Mouse (Mus musculus) midbrain, embryonic 16.5 days (tissue): ENCODE measurements at regions not wholly inside any gene's neighbourhood (a gene's known extent, or its start where the extent isn't known, plus 50 kb on each side); places are given as distances from the start of the nearest gene placed in this dataset.
A peak's percentile ranks its signal among the peaks of the same experiment; 100 is the strongest.
"Not testable (repeated sequence)": the region's sequence is repeated elsewhere in the genome, so short reads cannot be mapped to it uniquely, and the experiment has no call there.

Experiments used
- ATAC-seq: fragments of 200-750 bp; cut with Nextera tagmentation; 2 replicates; pipeline ENCODE4 v1.8.0; 2017; ENCODE audit warnings: moderate TSS enrichment
- H3K27ac ChIP-seq: fragments of 300-500 bp; sonication (generic); 2 replicates; pipeline ENCODE4 v1.5.1; 2014; ENCODE audit warnings: mild to moderate bottlenecking, low read length, mixed read lengths
- H3K27me3 ChIP-seq: fragments of 300-500 bp; sonication (generic); 2 replicates; pipeline ENCODE4 v1.6.1; 2014; ENCODE audit warnings: low read depth, low read length, mixed read lengths; ENCODE audit not compliant: control insufficient read depth, insufficient read depth
- H3K36me3 ChIP-seq: fragments of 300-500 bp; sonication (generic); 2 replicates; pipeline ENCODE4 v1.6.1; 2014; ENCODE audit warnings: mild to moderate bottlenecking, low read length, moderate library complexity, mixed read lengths; ENCODE audit not compliant: control insufficient read depth, insufficient read depth
- H3K4me1 ChIP-seq: fragments of 300-500 bp; sonication (generic); 2 replicates; pipeline ENCODE4 v1.6.1; 2014; ENCODE audit warnings: mild to moderate bottlenecking, low read length, mixed read lengths; ENCODE audit not compliant: control insufficient read depth, insufficient read depth
- H3K4me2 ChIP-seq: fragments of 300-500 bp; sonication (generic); 2 replicates; pipeline ENCODE4 v1.6.1; 2014; ENCODE audit warnings: mild to moderate bottlenecking, low read length, mixed read lengths
- H3K4me3 ChIP-seq: fragments of 300-500 bp; sonication (generic); 2 replicates; pipeline ENCODE4 v1.5.1; 2014; ENCODE audit warnings: low read depth, mild to moderate bottlenecking, low read length, moderate library complexity, mixed read lengths
- H3K9ac ChIP-seq: fragments of 300-500 bp; sonication (generic); 2 replicates; pipeline ENCODE4 v1.6.1; 2014; ENCODE audit warnings: low read depth, low read length, mixed read lengths
- H3K9me3 ChIP-seq: fragments of 300-500 bp; sonication (generic); replicated peaks from 2 replicates; pipeline ENCODE4 v1.6.1; 2014; ENCODE audit warnings: mild to moderate bottlenecking, low read length, mixed read lengths; ENCODE audit not compliant: control insufficient read depth, poor library complexity, severe bottlenecking
- WGBS: fragments of 180-500 bp; shearing (Covaris S2); extraction: QIAGEN DNeasy Blood & Tissue Kit; methylation state at CpG from one replicate; pipeline ENCODE4 v1.1.7; 2014; 5-methylcytosine and 5-hydroxymethylcytosine counted together

DNA sequence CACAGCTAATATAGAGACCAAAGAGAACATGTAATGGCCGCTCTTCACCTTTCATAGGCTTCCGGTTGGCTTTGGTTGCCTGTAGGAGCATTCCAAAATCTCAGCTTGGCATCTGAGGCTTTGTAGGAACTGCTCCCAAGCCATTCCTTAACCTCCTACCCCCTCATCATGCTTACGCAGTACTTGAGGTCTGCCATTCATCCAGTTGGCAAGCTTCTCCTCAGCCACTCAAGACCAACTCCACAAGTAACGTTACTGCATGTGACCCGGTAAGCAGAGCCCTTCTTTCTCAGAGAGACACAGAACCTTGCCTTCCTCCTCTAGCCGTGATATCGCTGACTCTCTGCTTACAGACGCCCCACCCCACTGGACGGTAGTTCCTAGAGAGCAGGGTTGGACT lies 94.6 kb upstream of the Ttc29 start:
- 87% methylated on average over 9 of the region's 9 CpGs for WGBS
- Histone ChIP-seq H3K4me2 (no peak overlapping the region), H3K27ac (no peak overlapping the region), H3K27me3 (no peaks in the 10 kb centered on the region), H3K9ac (no peak overlapping the region), H3K36me3 (no peaks in the 10 kb centered on the region), H3K9me3 (no peaks in the 10 kb centered on the region), H3K4me1 (peaks cover 8% of the 10 kb centered on the region; the same call in 1 of the 2 replicates), H3K4me3 (no peak overlapping the region)
- no peak for ATAC-seq

DNA sequence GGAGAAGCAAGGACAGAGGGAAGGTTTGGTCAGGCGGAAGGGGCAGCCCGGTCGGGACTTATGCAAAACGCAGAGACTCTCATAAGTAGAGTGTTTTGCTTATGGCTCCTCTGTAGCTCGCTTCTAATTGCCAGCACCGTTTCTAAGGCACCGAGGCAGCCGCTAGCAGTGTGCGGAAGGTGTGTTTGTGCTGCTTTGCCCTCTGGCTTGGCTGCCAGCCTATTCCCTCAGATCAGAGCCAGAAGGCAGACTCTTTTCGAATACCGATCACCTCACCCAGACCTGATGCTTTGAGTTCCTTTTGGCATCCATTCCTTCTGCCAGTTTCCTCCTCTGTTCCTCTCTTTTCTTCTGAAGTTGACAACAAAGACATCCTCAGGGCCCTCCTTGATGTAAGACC lies 93.4 kb upstream of the Ttc29 start:
- ATAC-seq = peak; percentile 83
- WGBS = 42% methylated on average over 11 of the region's 11 CpGs
- Histone ChIP-seq H3K4me1 (peaks cover 8% of the 10 kb centered on the region; the same call in 1 of the 2 replicates), H3K36me3 (no peaks in the 10 kb centered on the region), H3K27me3 (no peaks in the 10 kb centered on the region), H3K9me3 (no peaks in the 10 kb centered on the region), H3K27ac (peak overlapping the region; percentile 19; the same call in 1 of the 2 replicates), H3K9ac (no peak overlapping the region), H3K4me2 (no peak overlapping the region), H3K4me3 (no peak overlapping the region)

DNA sequence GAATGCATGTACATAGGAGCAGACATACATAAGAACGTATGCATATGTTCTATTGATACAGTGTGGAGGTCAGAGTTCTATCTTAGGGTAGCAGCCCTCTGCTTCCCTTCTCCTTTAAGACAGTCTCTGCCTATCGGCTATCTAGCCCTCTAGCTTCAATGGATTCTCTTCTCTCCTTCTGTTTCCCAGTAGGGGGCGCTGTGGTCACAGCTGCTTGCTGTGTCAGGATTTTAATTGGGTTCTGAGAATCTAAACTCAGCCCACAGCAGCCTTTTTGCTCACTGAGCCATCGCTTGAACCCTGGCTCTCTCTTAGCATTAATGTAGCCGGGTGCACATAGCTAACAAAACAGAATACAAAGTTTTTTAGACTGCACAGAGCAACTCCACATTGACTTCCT lies 88.8 kb upstream of the Ttc29 start:
- Histone ChIP-seq H3K4me3 (no peak overlapping the region), H3K9ac (no peak overlapping the region), H3K4me2 (no peak overlapping the region), H3K27me3 (no peaks in the 10 kb centered on the region), H3K27ac (no peak overlapping the region), H3K36me3 (no peaks in the 10 kb centered on the region), H3K4me1 (peaks cover 4% of the 10 kb centered on the region; the same call in 1 of the 2 replicates), H3K9me3 (no peaks in the 10 kb centered on the region)
- ATAC-seq = no peak
- WGBS = 57% methylated on average over 5 of the region's 5 CpGs

DNA sequence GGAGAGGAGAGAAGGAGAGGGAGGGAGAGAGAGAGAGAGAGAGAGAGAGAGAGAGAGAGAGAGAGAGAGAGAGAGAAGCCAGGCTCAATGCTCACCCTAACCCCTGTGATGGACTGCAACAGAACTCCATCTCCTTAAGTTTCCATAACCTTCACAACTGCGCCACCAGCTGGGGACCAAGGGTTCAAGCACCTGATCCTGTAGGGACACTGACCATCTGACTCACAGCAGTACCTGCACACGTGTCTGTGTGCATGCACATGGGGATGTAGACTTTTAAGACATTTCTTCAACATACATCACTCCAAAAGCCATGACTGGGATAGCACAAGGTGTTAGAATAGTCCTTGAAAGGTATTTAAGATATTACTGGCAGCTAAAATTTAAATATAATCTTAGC lies 85.2 kb upstream of the Ttc29 start:
- H3K27ac ChIP-seq = no peak overlapping the region
- H3K9me3 ChIP-seq = no peaks in the 10 kb centered on the region
- 8% methylated on average over 2 of the region's 2 CpGs for WGBS
- no peak overlapping the region for H3K4me2 ChIP-seq
- H3K9ac ChIP-seq = no peak overlapping the region
- no peaks in the 10 kb centered on the region for H3K27me3 ChIP-seq
- no peaks in the 10 kb centered on the region for H3K4me1 ChIP-seq
- H3K36me3 ChIP-seq = no peaks in the 10 kb centered on the region
- no peak for ATAC-seq
- no peak overlapping the region for H3K4me3 ChIP-seq

DNA sequence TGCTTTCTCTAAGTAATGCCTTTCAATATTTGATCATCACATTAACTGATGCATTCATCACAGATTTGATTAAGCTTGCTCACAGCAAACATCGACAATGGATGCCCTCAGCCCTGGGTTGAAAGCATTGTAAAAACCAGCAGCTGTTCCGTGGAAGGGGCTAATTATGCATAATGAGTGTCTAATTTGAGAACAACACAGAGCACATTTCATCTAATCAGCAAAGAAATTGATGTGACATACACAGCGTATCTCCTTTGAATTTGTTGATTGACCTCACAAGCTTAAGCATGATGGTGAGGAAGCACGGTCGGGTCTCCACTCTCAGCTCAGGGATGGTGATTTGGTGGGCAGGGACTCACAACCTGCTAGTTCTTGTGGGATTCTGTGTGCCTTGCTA lies 84.0 kb upstream of the Ttc29 start:
- Histone ChIP-seq H3K36me3 (no peaks in the 10 kb centered on the region), H3K4me2 (no peak overlapping the region), H3K9ac (no peak overlapping the region), H3K9me3 (no peaks in the 10 kb centered on the region), H3K4me1 (no peaks in the 10 kb centered on the region), H3K4me3 (no peak overlapping the region), H3K27me3 (no peaks in the 10 kb centered on the region), H3K27ac (no peak overlapping the region)
- ATAC-seq = 0 out of 2 replicates have a peak, but pooled peaks have one; percentile 25
- 29% methylated on average over 5 of the region's 5 CpGs for WGBS

DNA sequence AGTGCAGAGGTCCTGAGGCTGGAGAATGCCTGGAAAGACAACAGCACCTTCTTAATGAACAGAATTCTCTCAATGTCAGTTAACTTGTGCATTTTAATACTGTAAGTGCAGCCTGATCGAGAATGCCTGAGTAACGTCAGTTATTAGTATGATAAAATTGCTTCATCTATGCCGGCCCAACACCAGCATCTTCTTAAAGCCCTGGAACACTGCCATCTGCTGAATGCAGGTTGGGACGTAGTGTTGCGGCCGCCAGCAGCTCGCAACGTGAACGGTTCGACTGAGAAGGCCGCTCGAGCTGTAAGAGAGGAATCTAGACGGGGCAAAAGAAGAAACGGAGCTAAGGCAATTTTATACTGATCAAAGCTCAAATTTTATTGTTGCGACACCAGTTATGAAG lies 73.6 kb upstream of the Ttc29 start:
- not testable (repeated sequence) for H3K9ac ChIP-seq, ATAC-seq, H3K36me3 ChIP-seq, H3K27ac ChIP-seq, H3K27me3 ChIP-seq, H3K9me3 ChIP-seq, H3K4me1 ChIP-seq, H3K4me3 ChIP-seq, H3K4me2 ChIP-seq
- WGBS = 55% methylated on average over 12 of the region's 15 CpGs

DNA sequence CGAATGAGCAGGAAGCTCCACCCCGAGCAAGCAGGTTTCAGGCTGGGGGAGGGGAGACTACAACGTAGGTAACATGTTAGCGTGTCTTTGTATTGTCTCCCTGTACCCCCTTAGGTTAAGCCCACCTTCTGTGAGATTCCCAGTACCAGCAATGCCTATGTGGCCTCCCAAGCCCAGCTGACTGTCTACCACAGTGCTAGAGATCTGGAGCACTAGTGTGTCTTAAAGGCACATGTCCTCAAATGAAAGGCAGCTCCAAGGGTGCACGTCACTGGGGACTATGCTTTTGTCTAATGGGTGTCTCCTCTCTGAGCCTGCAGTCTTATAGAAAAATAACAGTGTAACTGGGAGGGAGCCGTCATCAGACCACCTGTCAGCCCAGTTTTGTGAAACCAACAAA lies 65.9 kb upstream of the Ttc29 start:
- Histone ChIP-seq H3K36me3 (no peaks in the 10 kb centered on the region), H3K9ac (no peak overlapping the region), H3K4me2 (no peak overlapping the region), H3K27me3 (no peaks in the 10 kb centered on the region), H3K4me3 (no peak overlapping the region), H3K27ac (no peak overlapping the region), H3K4me1 (no peaks in the 10 kb centered on the region), H3K9me3 (no peaks in the 10 kb centered on the region)
- WGBS = 62% methylated on average over 4 of the region's 6 CpGs
- ATAC-seq = no peak

DNA sequence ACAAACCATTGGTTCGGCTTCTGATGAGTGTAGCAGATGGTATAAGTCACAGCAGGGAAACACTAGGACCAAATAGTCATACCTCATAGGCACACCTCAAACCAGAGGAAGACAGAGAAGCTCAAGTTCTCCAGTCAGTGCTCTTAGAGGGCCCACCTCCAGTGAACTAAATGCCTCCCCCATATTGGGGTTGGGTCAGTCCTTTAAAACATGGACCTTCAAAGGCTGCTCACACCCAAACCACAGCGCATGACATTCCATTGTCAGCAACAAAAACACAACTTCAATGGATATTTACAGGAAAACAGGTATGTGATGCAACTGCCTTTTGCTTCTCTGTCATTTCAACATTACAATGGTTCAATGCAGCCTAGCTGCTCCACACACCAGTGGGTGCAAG lies 65.1 kb upstream of the Ttc29 start:
- no peak overlapping the region for H3K4me3 ChIP-seq
- H3K4me2 ChIP-seq = no peak overlapping the region
- no peak for ATAC-seq
- no peaks in the 10 kb centered on the region for H3K9me3 ChIP-seq
- no peaks in the 10 kb centered on the region for H3K36me3 ChIP-seq
- H3K27ac ChIP-seq = no peak overlapping the region
- 94% methylated on average over 2 of the region's 2 CpGs for WGBS
- no peaks in the 10 kb centered on the region for H3K27me3 ChIP-seq
- H3K4me1 ChIP-seq = 0 out of 2 replicates have a peak, but pooled peaks cover under 1% of the 10 kb centered on the region
- no peak overlapping the region for H3K9ac ChIP-seq

DNA sequence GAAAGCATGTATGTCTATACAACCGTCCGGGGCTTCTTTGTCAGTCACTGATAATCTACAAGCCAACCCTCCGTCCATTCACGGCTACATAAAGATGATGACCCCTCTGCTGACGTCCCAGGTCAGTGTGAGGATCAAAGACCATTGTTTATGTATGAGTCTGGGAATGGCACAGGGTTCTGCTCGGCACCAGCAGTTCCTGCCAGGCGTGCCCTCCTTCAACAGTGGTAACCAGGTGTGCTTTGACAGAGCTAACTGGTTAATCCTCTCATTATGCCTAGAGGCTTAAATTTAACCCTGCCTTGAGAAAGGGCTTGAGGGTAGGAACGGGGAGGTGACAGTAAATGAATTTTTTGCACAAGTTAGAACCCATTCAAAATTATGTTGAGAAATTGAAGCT lies 58.2 kb upstream of the Ttc29 start:
- no peak overlapping the region for H3K27ac ChIP-seq

DNA sequence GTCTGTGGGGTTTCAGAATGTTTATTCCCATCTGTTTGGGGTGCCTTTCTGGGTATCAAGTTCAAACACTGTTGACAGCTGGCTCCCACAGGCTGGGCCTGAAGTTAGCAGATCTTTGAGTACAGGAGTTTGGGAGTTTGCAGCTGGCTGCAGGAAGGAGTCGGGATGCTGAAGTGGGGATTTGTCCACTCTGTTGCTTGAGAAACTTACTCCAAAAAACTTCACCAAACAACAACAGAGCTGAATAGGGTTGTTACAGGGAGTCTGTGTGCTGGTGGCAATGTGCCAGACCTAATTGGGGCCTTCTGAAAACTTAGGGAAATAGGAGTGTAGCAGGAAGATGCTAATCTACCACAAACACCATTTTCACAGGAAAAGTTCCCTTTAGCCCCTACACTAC lies 51.1 kb upstream of the Ttc29 start:
- no peaks in the 10 kb centered on the region for H3K9me3 ChIP-seq
- no peaks in the 10 kb centered on the region; the same call in none of the 2 replicates for H3K4me1 ChIP-seq
- H3K27me3 ChIP-seq = no peaks in the 10 kb centered on the region
- H3K4me3 ChIP-seq = no peak overlapping the region
- no peak overlapping the region for H3K4me2 ChIP-seq
- H3K27ac ChIP-seq = no peak overlapping the region
- no peak for ATAC-seq
- 45% methylated on average over 1 of the region's 1 CpGs for WGBS
- no peak overlapping the region for H3K9ac ChIP-seq
- no peaks in the 10 kb centered on the region for H3K36me3 ChIP-seq

More for the DNA sequence above, 58.2 kb upstream of the Ttc29 start:
- Histone ChIP-seq H3K9ac (no peak overlapping the region), H3K27me3 (no peaks in the 10 kb centered on the region), H3K4me1 (peaks cover 12% of the 10 kb centered on the region), H3K9me3 (no peaks in the 10 kb centered on the region), H3K4me3 (no peak overlapping the region), H3K36me3 (no peaks in the 10 kb centered on the region), H3K4me2 (no peak overlapping the region)
- WGBS = 19% methylated on average over 8 of the region's 8 CpGs
- peak; percentile 53 for ATAC-seq
